Mouse (Mus musculus) regulatory T cell (primary cell): ENCODE measurements around the gene Ly6c2.
"Not testable (repeated sequence)": the region's sequence is repeated elsewhere in the genome, so short reads cannot be mapped to it uniquely, and the experiment has no call there.

Experiments used
- in situ Hi-C: fragments of 300-600 bp; cut with MboI, MseI; formaldehyde crosslinking; loops from one replicate; pipeline ENCODE4 v1.15.1; 2025; ENCODE audit warnings: high pct_unique_total_duplicates

Ly6c2 gene

DNA sequence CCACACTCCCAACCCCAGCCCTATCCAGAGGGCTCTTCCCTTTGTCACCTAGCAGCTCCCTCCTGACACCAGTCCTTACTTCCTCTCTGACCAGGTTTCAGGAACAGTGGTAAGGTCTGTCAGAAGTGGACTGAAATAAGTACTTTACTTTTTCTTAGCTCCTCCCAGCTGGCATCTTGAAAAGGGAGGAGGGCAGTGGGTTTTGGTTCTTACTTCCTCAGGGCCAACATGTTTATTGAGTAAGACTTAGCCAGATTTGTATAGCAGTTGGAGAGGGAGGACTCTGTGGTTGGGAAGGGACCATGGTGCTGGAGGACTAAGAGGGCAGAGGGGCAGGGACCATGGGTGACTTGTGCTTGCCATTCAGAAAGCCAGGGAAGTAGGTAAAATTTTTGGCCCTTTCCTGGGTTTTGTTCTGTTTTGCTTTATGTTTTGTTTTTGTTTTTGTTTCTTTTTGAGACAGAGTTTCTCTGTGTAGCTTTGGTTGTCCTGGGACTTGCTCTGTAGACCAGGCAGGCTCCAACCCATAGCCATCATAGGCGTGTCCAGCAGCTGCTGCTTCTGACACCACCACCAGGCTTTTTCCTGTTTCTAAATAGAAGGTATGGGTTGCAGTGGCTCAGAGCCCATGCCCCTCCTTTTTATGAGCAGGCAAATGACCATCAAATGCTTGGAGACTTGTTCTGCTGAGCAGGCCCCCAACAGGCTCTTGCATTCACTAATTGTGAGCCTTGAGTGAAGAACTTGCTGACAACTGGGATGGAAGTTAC lies at the start of gene Ly6c2:
Gene Ly6c2 (minus strand): TSS at position 110 of the 770 bp plus-strand sequence.
- in situ Hi-C loops, result loop anchor here (5.0 to 10.0 kb wide), 2 partner anchors 65 to 147 kb away; partner anchors contain the start of gene Ly6c1

DNA sequence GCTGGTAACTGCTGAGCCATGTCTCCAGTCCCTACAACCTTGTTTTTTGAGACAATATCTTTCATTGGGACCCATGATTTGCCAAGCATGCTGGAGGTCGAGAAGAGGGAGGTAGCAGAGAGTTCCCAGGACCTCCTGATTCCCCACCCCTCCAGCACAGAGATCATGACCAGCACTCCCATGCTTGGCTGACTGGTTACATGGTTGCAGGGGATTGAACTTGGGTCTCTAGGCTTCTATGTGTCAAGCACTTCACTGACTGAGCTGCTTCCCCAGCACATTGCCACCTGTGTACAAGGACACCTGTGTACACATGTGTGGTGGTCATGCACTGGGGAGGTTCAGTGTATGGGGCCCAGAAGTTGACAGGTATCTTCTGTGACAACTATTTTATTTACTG lies 45.9 kb upstream of the Ly6c2 start:
- in situ Hi-C loops, result no loop called here

DNA sequence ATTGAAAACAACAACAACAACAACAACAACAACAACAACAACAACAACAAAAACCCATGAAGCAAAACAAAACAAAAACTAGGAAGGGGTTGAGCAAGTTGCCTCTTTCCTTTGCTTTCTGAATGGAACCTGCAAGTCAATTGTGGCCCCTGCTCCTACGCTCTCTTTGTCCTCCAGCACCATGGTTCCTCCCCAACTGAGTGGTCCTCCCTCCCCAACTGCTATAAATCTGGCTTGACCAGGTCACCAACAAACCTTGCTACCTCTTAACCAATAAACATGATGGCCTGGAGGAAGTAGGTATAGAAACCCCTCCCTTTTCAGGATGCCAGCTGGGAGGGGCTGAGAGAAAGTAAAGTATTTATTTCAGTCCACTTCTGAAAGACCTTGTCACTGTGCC lies 43.2 kb upstream of the Ly6c2 start, which contains the start of gene Ly6g:
Gene Ly6g (plus strand): TSS at position 301 of the 400 bp plus-strand sequence.
- in situ Hi-C loops, result no loop called here

DNA sequence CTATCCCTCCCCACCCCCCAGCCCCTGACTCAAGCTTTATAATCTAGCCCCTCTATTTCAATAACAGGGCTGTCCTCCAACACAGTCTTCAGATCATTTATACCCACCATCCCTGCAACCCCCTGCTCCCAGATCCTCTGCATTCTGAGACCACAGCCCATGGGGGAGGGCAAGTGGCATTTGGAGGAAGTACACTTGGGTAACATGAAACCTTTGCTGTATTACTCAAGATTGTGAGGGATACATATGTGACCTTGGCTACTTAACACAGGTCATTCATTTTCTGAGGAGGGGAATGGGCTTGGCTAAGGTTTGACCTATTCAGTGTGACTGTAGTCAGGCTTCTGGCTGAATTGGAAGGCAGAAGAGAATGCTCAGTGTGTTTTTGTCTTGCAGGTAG lies 41.3 kb upstream of the Ly6c2 start:
- in situ Hi-C loops, result no loop called here

DNA sequence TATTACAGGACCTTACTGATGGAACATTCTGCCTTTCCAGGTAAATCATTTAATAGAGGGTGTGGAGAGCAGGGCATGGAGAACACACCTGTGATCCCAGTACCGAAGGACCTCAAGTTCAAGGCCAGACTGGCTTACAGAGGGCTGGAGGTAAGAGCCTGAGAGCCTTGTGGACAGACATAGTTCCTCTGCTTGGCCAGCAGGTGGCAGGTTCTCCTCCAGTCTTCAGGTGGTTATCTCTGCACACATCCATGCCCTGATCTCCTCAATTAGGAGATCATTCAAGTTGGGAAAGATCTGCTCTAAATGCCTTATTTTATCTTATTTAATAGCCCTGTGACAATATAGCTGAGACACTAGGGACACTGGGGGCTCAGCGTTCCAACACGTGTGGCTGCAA lies 32.0 kb upstream of the Ly6c2 start:
- in situ Hi-C loops, result no loop called here

DNA sequence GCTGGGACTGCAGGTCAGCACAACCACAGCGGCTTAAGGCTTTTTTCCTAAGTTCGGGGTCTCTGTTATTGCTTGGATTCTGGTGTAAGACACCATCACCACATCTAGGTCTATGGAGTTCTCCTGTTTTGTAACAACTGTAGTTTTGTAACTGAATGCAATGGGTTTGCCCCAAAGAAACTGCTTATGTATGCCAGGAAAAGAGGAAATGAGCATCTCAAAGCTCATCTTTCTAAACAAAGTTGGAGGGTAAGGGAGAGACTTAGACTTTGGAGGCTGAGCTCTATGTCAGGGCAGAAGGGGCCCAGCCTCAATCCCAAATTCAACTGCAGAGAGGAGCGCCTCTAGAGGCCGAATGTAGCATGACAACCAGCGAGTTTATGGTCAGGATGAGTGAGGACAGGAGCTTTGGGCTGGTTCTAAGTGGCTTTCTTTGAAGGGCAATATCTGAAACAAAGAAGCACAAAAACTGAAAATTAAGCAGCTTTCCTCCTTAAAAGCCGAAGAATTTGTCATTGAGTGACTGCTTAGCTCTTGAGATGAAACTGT lies 30.1 kb upstream of the Ly6c2 start:
- in situ Hi-C loops, result not testable (repeated sequence)

DNA sequence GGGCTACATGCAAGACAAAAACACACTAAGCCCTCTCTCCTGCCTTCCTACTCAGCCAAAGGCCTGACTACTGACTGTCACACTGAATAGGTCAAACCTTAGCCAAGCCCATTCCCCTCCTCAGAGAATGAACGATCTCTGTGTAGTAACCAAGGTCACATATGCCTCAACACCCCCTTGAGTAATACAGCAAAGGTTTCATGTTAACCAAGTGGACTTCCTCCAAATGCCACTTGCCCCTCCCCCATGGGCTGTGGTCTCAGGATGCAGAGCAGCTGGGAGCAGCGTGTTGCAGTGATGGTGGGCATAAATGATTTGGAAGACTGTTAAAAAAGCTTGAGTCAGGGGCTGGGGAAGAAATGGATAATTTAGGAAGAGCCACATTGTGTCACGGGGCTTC lies 26.0 kb upstream of the Ly6c2 start:
- in situ Hi-C loops, result not testable (repeated sequence)

DNA sequence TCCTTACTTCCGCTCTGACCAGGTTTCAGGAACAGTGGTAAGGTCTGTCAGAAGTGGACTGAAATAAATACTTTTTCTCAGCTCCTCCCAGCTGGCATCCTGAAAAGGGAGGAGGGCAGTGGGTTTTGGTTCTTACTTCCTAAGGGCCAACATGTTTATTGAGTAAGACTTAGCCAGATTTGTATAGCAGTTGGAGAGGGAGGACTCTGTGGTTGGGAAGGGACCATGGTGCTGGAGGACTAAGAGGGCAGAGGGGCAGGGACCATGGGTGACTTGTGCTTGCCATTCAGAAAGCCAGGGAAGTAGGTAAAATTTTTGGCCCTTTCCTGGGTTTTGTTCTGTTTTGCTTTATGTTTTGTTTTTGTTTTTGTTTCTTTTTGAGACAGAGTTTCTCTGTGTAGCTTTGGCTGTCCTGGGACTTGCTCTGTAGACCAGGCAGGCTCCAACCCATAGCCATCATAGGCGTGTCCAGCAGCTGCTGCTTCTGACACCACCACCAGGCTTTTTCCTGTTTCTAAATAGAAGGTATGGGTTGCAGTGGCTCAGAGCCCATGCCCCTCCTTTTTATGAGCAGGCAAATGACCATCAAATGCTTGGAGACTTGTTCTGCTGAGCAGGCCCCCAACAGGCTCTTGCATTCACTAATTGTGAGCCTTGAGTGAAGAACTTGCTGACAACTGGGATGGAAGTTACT lies 23.5 kb upstream of the Ly6c2 start:
- in situ Hi-C loops, result not testable (repeated sequence)

DNA sequence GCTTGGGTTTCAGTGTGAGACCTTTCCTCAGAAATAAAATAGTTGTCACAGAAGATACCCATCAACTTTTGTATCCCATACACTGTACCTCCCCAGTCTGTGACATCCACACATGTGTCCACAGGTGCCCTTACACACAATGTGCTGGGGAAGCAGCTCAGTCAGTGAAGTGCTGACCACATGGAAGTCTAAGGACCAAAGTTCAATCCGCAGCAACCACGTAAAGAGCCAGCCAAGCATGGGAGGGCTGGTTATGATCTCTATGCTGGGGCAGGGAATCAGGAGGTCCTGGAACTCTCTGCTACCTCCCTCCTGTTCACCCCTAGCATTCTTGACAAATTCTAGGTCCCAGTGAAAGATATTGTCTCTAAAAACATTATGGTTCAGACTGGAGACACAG lies 20.6 kb upstream of the Ly6c2 start:
- in situ Hi-C loops, result not testable (repeated sequence)

DNA sequence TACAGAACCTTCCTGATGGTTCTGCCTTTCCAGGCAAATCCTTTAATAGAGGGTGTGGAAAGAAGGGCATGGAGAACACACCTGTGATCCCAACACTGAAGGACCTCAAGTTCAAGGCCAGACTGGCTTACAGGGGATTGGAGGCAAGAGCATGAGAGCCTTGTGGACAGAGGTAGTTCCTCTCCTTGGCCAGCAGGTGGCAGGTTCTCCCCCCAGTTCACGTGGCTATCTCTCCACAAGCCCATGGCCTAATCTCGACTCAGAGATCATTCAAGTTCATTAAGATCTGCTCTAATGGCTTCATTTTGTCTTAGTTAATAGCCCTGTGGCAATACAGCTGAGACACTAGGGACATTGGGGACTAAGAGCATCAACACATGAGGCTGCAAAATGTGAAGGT lies 8.3 kb upstream of the Ly6c2 start:
- in situ Hi-C loops, result no loop called here

DNA sequence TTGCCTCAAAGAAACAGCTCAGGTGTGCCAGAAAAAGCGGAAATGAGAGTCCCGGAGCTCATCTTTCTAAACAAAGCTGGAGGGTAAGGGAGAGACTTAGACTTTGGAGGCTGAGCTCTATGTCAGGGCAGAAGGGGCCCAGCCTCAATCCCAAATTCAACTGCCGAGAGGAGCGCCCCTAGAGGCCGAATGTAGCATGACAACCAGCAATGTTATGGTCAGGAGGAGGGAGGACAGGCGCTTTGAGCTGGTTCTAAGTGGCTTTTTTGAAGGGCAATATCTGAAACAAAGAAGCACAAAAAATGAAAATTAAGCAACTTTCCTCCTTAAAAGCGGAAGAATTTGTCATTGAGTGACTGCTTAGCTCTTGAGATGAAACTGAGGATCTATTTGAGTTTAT lies 7.0 kb upstream of the Ly6c2 start:
- in situ Hi-C loops, result loop anchor here (10.0 kb wide), 1 partner anchor 154 kb away; no protein-coding TSS in a partner anchor

DNA sequence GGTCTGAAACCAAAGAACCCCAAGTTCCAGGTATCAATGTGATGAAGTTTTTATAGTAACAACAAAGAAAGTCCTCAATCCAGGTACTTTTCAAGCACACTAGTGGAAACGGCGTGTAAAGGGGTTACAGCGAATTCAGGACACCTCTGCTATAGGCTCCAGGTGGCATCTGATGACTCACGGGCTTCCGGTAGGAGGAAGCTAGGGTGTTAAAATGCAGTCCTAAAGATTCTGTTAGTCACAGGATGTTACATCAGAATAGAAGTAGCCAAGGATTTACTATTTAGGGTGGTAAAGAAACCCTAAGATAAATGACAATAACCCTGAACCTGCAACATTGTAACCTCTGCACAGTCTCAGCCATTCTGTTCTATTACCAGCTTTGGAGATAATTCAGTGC lies 5.7 kb upstream of the Ly6c2 start:
- in situ Hi-C loops, result loop anchor here (10.0 kb wide), 1 partner anchor 153 kb away; no protein-coding TSS in a partner anchor

DNA sequence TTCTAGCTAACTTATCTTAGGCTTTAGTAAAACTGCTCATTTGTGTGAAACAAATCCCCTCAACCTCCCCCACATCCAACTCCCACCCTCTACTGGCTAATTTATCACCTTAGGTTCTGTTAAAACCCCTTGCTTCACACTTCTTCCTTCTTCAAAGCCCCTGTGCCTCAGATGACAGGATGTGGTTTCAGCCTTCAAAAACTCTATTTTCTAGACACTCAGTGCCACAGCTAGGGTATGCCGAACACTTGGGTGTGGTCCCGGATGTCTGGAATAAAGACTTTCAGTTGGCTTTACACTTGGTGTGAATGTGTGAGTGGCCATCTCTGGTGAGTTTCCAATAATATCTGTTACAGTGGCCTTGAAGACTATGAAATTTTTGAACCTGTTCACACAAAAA lies 4.8 kb upstream of the Ly6c2 start:
- in situ Hi-C loops, result loop anchor here (10.0 kb wide), 1 partner anchor 152 kb away; no protein-coding TSS in a partner anchor

DNA sequence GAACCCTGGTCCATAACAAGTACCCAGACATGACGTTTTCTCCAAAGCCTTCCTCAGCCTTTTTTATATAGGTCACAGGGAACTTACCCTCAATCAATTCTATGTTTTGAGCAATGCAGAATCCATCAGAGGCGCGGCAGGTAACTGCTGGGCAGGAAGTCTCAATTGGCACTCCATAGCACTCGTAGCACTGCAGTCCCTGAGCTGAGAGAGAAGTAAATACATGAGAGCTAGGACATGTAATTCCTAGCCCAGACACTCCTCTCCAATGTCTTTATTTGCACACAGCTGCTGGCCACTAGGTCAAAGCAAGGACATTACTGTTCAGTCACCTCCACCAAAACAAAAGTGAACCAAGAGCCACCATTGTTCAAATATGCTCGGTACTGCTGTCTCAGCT lies 1.3 kb downstream of the Ly6c2 start:
- in situ Hi-C loops, result loop anchor here (5.0 to 10.0 kb wide), 2 partner anchors 63 to 146 kb away; partner anchors contain the start of gene Ly6c1

DNA sequence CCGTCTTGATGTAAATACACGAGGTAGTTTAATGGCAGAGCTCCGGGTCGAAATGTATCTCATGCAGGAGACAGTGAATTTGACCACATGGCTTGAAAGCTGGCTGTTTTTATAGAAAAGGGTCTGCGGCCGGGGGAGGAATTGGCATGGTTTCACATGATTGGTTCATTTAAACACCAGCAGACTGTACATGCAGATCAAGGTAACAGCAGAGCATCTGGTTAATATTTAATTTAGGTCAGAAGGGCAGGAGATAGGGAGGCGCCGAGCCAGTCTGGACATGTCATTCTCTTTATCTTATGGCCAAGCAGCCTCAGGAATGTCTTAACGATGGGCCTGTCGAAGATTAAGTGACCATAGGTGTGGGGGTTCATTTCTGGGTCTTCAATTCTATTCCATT lies 12.5 kb downstream of the Ly6c2 start:
- in situ Hi-C loops, result loop anchor here (10.0 kb wide), 1 partner anchor 86 kb away; no protein-coding TSS in a partner anchor

DNA sequence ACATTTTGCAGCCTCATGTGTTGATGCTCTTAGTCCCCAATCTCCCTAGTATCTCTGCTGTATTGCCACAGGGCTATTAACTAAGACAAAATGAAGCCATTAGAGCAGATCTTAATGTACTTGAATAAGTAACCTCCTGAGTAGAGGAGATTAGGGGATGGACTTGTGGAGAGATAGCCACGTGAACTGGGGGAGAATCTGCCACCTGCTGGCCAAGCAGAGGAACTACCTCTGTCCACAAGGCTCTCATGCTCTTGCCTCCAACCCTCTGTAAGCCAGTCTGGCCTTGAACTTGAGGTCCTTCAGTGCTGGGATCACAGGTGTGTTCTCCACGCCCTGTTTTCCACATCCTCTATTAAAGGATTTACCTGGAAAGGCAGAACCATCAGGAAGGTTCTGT lies 23.7 kb downstream of the Ly6c2 start:
- in situ Hi-C loops, result not testable (repeated sequence)

DNA sequence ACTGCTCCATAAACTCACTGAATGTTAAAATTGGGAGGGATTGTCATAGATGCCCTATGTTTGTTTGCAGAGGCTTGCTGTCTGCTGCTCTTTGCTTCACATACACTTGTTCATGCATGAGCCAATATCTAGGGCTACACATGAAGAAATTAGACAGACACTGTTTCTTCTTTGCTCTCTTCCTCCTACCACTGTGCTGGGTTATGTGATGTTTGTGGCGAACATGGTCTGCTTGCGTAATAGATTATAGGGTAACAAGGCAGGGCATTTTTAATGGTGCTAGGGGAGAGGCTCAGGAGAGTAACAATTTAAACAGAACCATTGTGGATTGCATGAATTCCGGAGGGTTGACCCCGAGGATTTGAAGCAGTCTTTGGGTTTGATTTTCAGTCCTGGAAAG lies 41.8 kb downstream of the Ly6c2 start:
- in situ Hi-C loops, result no loop called here

DNA sequence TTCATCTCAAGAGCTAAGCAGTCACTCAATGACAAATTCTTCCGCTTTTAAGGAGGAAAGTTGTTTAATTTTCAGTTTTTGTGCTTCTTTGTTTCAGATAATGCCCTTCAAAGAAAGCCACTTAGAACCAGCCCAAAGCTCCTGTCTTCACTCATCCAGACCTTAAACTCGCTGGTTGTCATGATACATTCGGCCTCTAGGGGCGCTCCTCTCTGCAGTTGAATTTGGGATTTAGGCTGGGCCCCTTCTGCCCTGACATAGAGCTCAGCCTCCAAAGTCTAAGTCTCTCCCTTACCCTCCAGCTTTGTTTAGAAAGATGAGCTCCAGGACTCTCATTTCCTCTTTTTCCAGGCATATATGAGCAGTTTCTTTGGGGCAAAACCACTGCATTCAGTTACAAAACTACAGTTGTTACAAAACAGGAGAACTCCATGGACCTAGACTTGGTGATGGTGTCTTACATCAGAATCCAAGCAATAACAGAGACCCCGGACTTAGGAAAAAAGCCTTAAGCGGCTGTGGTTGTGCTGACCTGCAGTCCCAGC lies 49.7 kb downstream of the Ly6c2 start:
- in situ Hi-C loops, result loop anchor here (5.0 kb wide), 1 partner anchor 90 kb away; no protein-coding TSS in a partner anchor

DNA sequence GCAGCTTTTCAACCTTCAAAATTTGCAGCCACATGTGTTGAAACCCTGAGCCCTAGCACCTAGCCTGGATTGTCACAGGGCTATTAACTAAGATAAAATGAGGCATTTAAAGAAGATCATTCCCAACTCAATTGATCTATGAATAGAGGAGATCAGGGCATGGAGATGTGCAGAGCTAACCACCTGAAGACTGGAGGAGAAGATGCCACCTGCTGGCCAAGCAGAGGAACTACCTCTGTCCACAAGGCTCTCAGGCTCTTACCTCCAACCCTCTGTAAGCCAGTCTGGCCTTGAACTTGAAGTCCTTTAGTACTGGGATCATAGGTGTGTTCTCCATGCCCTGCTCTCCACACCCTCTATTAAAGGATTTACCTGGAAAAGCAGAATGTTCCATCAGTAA lies 51.3 kb downstream of the Ly6c2 start:
- in situ Hi-C loops, result loop anchor here (5.0 kb wide), 1 partner anchor 88 kb away; no protein-coding TSS in a partner anchor
